Mouse (Mus musculus) stomach, embryonic 15.5 days (tissue): ENCODE measurements around the gene Cdh13. TPM values are rescaled to one million over a fixed set of nuclear protein-coding genes. Genes with fewer than 3 reads are reported as not detected.

Source experiments
- ATAC-seq: fragments of 200-750 bp; cut with Nextera tagmentation; 2 replicates; pipeline ENCODE4 v1.8.0; 2017; ENCODE audit warnings: low read depth, moderate number of reproducible peaks, moderate TSS enrichment; ENCODE audit not compliant: insufficient read depth, low FRiP score
- H3K27ac ChIP-seq: fragments of 300-500 bp; sonication (generic); 2 replicates; pipeline ENCODE4 v1.5.1; 2015; ENCODE audit warnings: mild to moderate bottlenecking, inconsistent platforms
- H3K27me3 ChIP-seq: fragments of 300-500 bp; sonication (generic); replicated peaks from 2 replicates; pipeline ENCODE4 v1.6.1; 2015; ENCODE audit warnings: inconsistent platforms
- H3K36me3 ChIP-seq: fragments of 300-500 bp; sonication (generic); 2 replicates; pipeline ENCODE4 v1.6.1; 2015; ENCODE audit warnings: inconsistent platforms
- H3K4me1 ChIP-seq: fragments of 300-500 bp; sonication (generic); 2 replicates; pipeline ENCODE4 v1.6.1; 2015; ENCODE audit warnings: inconsistent platforms
- H3K4me2 ChIP-seq: fragments of 300-500 bp; sonication (generic); 2 replicates; pipeline ENCODE4 v1.6.1; 2015; ENCODE audit warnings: mild to moderate bottlenecking, inconsistent platforms
- H3K4me3 ChIP-seq: fragments of 300-500 bp; sonication (generic); replicated peaks from 2 replicates; pipeline ENCODE4 v1.5.1; 2015; ENCODE audit warnings: inconsistent platforms
- H3K9ac ChIP-seq: fragments of 300-500 bp; sonication (generic); 2 replicates; pipeline ENCODE4 v1.6.1; 2015; ENCODE audit warnings: inconsistent platforms
- H3K9me3 ChIP-seq: fragments of 300-500 bp; sonication (generic); 2 replicates; pipeline ENCODE4 v1.6.1; 2016; ENCODE audit warnings: inconsistent platforms
- whole genome bisulfite sequencing: fragments of 180-500 bp; shearing (Covaris S2); methylation state at CpG from one replicate; pipeline ENCODE4 v1.1.7; 2015; 5-methylcytosine and 5-hydroxymethylcytosine counted together
- polyA plus RNA-seq: library from polyadenylated mRNA; unstranded; fragments of >200 nt; fragmentation: Nextera tagmentation; extraction: Ambion mirVana; gene quantifications from 2 replicates; pipeline ENCODE4 v1.2.1, GENCODE M21; 2015

The Cdh13 gene
- polyA plus RNA-seq, 1 experiment from 2014 or later = 12.1 TPM

DNA sequence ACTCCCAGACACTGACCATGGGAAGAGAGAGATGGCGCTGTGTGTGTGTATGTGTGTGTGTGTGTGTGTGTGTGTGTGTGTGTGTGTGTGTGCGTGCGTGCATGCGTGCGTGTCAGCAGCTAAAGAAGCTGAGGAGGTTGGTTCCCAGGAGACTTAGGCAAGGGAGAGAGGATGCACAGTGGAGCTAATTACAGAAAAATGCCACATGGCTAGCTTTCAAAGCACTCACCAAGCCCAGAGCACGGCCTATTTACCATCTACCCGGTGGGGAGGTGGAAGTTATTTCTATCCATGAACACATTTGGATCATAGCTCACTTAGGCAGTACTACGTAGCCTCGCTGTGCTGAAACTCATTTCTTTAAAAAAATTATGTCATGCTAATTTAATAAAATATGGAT lies 194.1 kb downstream of the Cdh13 start:
- WGBS = 88% methylated on average over 9 of the region's 9 CpGs

DNA sequence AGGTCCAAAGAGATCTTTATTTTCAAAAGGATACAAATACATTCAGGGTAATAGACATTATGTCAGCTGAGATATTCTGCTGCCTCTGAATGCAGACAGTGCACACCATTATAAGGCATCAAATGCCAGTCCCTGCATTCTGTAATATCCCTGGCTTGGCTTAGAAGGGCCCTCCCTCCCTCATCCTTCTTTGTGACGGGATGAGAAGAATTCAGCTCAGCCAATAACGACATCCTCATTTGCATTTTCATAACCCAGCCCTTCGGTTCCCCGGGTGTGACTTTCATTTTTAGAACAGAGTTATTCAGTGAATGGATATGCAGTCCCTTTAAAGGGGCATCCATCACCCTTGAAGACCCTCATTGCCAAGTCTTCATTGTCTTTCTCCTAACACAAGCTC lies 205.2 kb downstream of the Cdh13 start:
- Histone ChIP-seq H3K4me1 (no peaks in the 10 kb centered on the region), H3K4me3 (no peak overlapping the region), H3K27me3 (no peaks in the 10 kb centered on the region), H3K36me3 (no peaks in the 10 kb centered on the region), H3K9me3 (no peaks in the 10 kb centered on the region), H3K27ac (no peak overlapping the region), H3K4me2 (no peak overlapping the region), H3K9ac (no peak overlapping the region)
- WGBS = 67% methylated on average over 4 of the region's 4 CpGs
- ATAC-seq = no peak

More for the DNA sequence above, 194.1 kb downstream of the Cdh13 start:
- Histone ChIP-seq H3K27me3 (no peaks in the 10 kb centered on the region), H3K27ac (no peak overlapping the region), H3K9me3 (no peaks in the 10 kb centered on the region), H3K4me1 (no peaks in the 10 kb centered on the region), H3K36me3 (no peaks in the 10 kb centered on the region), H3K4me2 (no peak overlapping the region), H3K9ac (no peak overlapping the region), H3K4me3 (no peak overlapping the region)
- ATAC-seq = no peak

DNA sequence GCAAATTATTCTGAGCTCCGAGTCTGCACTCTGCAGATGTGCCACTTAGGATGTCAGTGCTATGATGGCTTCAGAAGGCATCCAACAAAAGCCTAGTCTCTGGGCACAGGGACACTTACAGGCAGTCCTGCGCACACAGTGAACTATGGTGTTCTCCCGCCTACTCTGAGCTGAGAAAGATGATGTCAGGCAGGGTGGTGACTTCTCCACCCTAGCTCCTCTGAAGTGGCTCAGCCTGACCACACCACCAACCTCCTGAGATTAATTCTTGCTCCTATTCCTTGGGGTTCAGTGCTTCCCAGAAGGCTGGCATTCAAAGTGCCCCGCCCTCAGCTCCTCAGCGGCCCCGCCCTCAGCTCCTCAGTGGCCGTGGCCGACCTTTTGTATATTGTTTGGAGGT lies 219.0 kb downstream of the Cdh13 start:
- Histone ChIP-seq H3K9ac (no peak overlapping the region), H3K4me3 (no peak overlapping the region), H3K27me3 (no peaks in the 10 kb centered on the region), H3K36me3 (no peaks in the 10 kb centered on the region), H3K4me1 (no peaks in the 10 kb centered on the region), H3K9me3 (no peaks in the 10 kb centered on the region), H3K4me2 (no peak overlapping the region), H3K27ac (no peak overlapping the region)
- 53% methylated on average over 8 of the region's 8 CpGs for WGBS
- peak; percentile 60; the same call in 1 of the 2 replicates for ATAC-seq

DNA sequence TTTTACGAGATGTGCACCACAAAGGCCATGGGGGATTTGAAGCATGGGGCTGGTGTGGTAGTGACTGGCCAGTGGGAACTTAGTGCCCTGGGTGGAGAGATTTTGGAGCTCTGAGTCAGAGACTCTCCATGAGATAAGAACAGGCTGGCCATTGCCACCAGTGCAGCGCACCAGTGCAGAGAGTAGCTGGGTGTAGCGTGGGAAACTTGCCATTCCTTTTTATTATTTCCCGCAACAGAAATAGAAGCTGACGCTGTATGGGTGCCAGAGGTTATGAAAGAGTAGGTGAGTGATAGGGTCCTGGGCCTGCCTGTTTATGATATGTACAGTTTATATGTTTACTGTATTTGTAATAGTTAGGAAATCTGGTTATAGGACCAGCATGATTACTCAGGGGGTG lies 225.9 kb downstream of the Cdh13 start:
- ATAC-seq = no peak
- no peak overlapping the region for H3K9ac ChIP-seq
- H3K27me3 ChIP-seq = no peaks in the 10 kb centered on the region
- no peaks in the 10 kb centered on the region for H3K36me3 ChIP-seq
- WGBS = 90% methylated on average over 5 of the region's 5 CpGs
- H3K27ac ChIP-seq = no peak overlapping the region
- no peak overlapping the region for H3K4me3 ChIP-seq
- no peak overlapping the region for H3K4me2 ChIP-seq
- H3K9me3 ChIP-seq = no peaks in the 10 kb centered on the region
- no peaks in the 10 kb centered on the region for H3K4me1 ChIP-seq

DNA sequence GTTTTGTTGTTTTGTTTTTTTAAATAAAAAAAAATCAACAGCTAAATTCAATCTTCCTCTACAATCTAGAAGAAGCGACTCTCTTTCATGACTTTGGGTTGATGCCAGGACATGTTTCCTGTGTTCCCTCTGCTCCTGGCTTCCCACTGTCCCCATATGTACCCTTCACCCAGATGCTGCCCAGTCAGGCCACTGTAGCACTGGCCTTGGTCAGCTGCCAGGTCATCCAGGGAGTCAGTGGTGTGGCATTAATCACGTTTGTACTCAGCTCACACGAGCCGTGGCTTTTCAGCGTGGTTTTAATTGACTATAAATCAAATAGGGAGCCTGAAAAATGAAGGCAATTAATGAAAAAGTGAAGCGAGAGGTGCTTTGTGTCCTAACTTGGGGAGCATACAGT lies 229.7 kb downstream of the Cdh13 start:
- Histone ChIP-seq H3K4me1 (peaks cover 6% of the 10 kb centered on the region), H3K27ac (no peak overlapping the region), H3K4me3 (no peak overlapping the region), H3K9me3 (no peaks in the 10 kb centered on the region), H3K27me3 (no peaks in the 10 kb centered on the region), H3K36me3 (no peaks in the 10 kb centered on the region), H3K9ac (no peak overlapping the region), H3K4me2 (no peak overlapping the region)
- no peak for ATAC-seq
- WGBS = 43% methylated on average over 6 of the region's 6 CpGs

DNA sequence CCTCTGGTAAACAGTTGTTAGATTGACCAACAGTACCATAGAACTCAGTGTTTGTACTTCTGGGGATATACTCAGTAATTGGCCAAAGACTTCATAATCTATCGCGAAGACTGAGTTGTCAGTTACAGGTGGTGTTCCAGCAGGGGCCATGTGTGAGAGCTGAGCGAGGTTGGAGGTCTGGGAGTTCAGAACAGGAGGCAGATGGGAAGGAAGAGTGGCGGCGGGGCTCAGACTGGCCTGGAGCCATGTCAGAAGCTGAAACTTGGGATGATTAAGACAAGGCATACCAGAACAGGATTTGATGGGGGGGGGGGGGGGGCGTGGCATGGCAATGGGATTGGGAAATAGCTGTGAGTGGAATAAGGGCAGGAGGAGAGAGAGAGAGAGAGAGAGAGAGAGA lies 232.1 kb downstream of the Cdh13 start:
- WGBS = 85% methylated on average over 5 of the region's 6 CpGs
- no peak overlapping the region for H3K27ac ChIP-seq
- H3K9me3 ChIP-seq = no peaks in the 10 kb centered on the region
- ATAC-seq = no peak
- H3K4me3 ChIP-seq = no peak overlapping the region
- H3K4me2 ChIP-seq = no peak overlapping the region
- H3K4me1 ChIP-seq = peaks cover 8% of the 10 kb centered on the region
- no peak overlapping the region for H3K9ac ChIP-seq
- no peaks in the 10 kb centered on the region for H3K27me3 ChIP-seq
- H3K36me3 ChIP-seq = no peaks in the 10 kb centered on the region

DNA sequence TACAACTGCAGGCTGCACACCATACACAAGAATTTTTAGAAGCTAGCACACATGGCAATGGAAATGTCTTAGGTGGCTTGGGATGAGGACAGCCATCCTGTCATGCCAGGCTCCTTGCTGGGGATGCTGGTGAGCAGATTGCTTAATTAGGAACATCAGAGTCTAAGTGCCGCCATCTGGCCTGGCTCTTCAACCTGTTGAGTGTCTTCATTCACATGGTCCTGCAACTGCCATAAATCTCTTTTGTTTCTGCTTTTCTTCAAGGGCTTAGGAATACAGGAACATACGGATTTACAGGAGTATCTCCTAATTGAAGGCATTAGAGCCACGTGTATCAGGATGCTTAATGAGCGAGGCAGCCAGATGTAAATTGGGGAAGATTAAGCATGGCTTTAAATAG lies 233.5 kb downstream of the Cdh13 start:
- no peaks in the 10 kb centered on the region for H3K36me3 ChIP-seq
- peaks cover 8% of the 10 kb centered on the region for H3K4me1 ChIP-seq
- no peaks in the 10 kb centered on the region for H3K27me3 ChIP-seq
- no peak overlapping the region for H3K9ac ChIP-seq
- H3K9me3 ChIP-seq = no peaks in the 10 kb centered on the region
- ATAC-seq = no peak
- 59% methylated on average over 4 of the region's 4 CpGs for WGBS
- H3K4me2 ChIP-seq = no peak overlapping the region
- no peak overlapping the region for H3K4me3 ChIP-seq
- H3K27ac ChIP-seq = no peak overlapping the region

DNA sequence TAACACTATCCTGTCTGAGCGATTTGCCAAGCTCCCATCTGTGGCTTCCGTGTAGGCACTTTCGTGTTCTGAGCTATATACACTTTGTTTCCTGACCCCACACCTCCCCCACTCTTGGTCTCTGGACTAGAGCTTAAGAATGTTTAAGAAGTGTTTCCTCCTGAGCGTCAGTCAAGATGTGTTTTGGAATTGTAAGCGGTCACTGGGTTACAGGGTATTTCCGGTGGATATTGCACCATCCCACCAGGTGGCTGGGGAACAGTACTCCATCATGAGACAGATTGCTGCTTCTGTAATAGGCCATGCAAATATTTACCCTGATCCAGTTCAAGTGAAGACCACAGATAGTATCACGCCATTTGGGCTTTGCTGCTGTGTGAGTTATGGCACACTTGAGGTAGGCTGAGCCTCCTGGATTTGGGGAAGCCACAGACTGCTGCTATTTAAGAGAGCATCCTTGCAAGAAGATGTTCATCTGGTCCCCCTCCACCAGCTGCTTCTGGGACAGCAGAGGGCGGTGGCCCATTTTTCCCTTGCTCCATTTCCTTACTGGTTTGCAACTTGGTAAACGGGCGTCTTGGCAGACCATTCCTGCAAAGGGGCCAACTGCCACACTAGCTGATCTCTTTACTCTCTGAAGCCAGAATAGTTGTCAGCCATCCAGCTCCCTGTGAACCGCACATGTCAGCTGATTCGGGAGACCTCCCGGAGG lies 234.7 kb downstream of the Cdh13 start:
- ATAC-seq = no peak
- Histone ChIP-seq H3K27ac (peak overlapping the region; percentile 3; the same call in 1 of the 2 replicates), H3K9me3 (no peaks in the 10 kb centered on the region), H3K27me3 (no peaks in the 10 kb centered on the region), H3K36me3 (no peaks in the 10 kb centered on the region), H3K9ac (no peak overlapping the region), H3K4me2 (no peak overlapping the region), H3K4me3 (no peak overlapping the region), H3K4me1 (peaks cover 8% of the 10 kb centered on the region)
- WGBS = 29% methylated on average over 13 of the region's 13 CpGs

DNA sequence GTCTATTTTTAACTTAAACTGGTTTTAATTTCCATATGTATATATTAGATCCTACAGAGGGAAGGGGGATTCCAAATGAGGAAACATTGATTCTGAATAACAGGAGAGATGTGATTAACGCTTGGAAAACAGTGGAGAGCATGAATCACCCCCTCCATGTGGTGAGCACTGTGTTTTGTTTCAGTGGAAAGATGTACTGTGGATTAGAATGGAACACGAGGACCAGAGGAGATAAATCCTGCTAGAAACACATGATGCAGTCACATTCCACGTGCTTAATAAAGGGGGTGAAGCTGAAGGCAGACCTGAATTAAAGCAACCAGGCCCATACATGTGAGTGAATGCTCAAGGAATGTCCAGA lies 235.2 kb downstream of the Cdh13 start:
- Histone ChIP-seq H3K9me3 (no peaks in the 10 kb centered on the region), H3K27me3 (no peaks in the 10 kb centered on the region), H3K9ac (no peak overlapping the region), H3K4me1 (peaks cover 8% of the 10 kb centered on the region), H3K4me2 (no peak overlapping the region), H3K27ac (no peak overlapping the region), H3K36me3 (no peaks in the 10 kb centered on the region), H3K4me3 (no peak overlapping the region)
- no peak for ATAC-seq
- 33% methylated on average over 3 of the region's 3 CpGs for WGBS

DNA sequence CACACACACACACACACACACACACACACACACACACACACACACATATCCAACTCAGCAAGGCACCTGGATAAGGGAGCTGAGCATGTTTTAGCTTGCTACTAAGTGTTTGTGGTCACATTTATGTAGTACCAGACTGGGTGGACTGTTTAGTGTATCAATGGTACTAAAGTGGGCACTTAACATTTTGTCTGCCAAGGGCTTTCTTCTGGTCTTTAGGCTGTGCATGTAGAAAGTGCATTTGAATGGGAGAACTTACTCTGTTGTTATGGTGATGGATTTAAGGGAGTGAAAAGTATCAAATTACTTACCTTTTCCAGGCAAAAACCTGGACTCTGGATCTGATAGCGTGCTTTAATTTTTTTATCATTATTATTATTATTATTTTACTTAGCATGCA lies 240.4 kb downstream of the Cdh13 start:
- Histone ChIP-seq H3K27ac (no peak overlapping the region), H3K36me3 (no peaks in the 10 kb centered on the region), H3K9ac (no peak overlapping the region), H3K4me3 (no peak overlapping the region), H3K4me2 (no peak overlapping the region), H3K4me1 (no peaks in the 10 kb centered on the region), H3K9me3 (no peaks in the 10 kb centered on the region), H3K27me3 (no peaks in the 10 kb centered on the region)
- ATAC-seq = no peak
- 73% methylated on average over 1 of the region's 1 CpGs for WGBS

DNA sequence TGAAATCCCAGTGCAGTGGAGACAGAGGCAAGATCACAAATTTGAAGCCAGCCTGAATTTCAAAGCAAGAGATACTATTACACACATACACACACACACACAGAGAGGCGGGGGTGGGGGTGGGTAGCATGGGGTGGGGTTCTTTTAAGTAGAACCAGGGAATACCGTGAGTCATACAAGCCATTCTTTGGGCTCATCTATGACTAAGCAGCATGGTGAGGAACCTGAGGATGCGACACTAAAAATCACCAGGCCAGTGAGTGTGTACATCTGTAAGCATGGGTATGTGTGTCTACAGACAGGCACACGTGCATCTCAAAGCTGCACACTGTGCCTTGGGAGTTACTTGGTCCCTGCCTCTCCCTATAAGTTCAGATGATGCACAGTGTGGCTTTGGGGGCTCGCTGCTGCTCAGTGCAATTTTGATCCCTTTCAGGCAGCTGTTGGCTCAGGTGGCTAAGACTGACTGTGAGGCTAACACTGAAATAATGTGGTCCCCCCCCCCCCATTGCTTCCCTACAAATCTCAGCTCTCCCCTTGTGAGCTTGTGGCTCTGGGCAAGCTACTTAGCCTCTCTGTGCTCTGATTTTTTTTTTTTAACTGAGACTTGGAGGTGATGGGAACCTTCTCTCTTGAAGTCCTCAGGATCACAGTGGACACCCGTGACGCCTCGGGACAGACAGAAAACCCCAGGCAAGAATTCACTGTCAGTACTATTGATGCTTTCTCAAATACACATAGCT lies 255.5 kb downstream of the Cdh13 start:
- Histone ChIP-seq H3K27ac (no peak overlapping the region), H3K27me3 (no peaks in the 10 kb centered on the region), H3K36me3 (no peaks in the 10 kb centered on the region), H3K4me2 (no peak overlapping the region), H3K9ac (no peak overlapping the region), H3K4me3 (no peak overlapping the region), H3K4me1 (no peaks in the 10 kb centered on the region), H3K9me3 (no peaks in the 10 kb centered on the region)
- no peak for ATAC-seq
- 75% methylated on average over 8 of the region's 8 CpGs for WGBS

DNA sequence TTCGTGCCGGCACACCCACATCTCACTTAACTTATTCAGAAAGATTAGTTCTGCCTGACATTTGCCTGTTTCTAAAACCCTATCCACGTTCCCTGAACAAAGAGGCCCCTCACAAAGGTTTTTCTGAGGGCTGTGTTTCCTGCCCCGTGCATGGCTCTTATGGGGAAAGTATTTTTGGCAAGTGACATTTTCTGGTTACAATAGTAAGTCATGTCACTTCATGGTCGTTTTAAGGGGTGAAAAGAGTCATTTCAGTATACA lies 256.0 kb downstream of the Cdh13 start:
- ATAC-seq = no peak
- H3K9me3 ChIP-seq = no peaks in the 10 kb centered on the region
- H3K36me3 ChIP-seq = no peaks in the 10 kb centered on the region
- no peak overlapping the region for H3K27ac ChIP-seq
- H3K9ac ChIP-seq = no peak overlapping the region
- no peaks in the 10 kb centered on the region for H3K27me3 ChIP-seq
- 31% methylated on average over 5 of the region's 5 CpGs for WGBS
- H3K4me2 ChIP-seq = no peak overlapping the region
- no peaks in the 10 kb centered on the region for H3K4me1 ChIP-seq
- no peak overlapping the region for H3K4me3 ChIP-seq

DNA sequence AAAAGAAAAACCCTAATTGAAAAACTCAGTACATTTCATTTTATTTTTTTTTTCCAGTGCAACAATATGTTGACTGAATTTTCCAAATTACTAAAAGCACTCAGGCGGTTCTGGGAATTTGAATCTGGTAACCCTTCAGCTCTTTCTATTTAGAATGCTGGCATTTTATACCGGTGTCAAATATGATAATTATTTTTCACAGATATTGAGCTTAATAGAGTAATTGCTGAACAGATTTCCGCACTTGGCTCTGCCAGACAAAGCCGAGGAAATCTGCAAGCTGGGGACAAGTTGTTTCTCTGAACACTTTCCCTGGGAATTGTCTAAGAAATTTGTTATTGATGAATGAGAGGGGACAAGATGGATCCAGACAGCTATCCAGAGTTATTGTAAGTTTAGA lies 256.4 kb downstream of the Cdh13 start:
- WGBS = 81% methylated on average over 4 of the region's 4 CpGs
- Histone ChIP-seq H3K27ac (no peak overlapping the region), H3K36me3 (no peaks in the 10 kb centered on the region), H3K27me3 (no peaks in the 10 kb centered on the region), H3K4me1 (no peaks in the 10 kb centered on the region), H3K9me3 (no peaks in the 10 kb centered on the region), H3K9ac (no peak overlapping the region), H3K4me2 (no peak overlapping the region), H3K4me3 (no peak overlapping the region)
- ATAC-seq = no peak
